Mouse (Mus musculus): ENCODE measurements around the gene Tas1r1.

Gene Tas1r1

GRCm38 (mm10) chr4:151986650-151987049 lies 51.7 kb downstream of the Tas1r1 start:
- DNase-seq (ENCODE audit: low read depth) = no peak

- no peak for DNase-seq (ENCODE audit: low read depth)
These were observed 52.5 kb downstream of the Tas1r1 start for GRCm38 (mm10) chr4:151985886-151986285.

- no peak for DNase-seq (ENCODE audit: low read depth)
These were observed 54.8 kb downstream of the Tas1r1 start for GRCm38 (mm10) chr4:151983560-151983959.

GRCm38 (mm10) chr4:151983043-151983442 lies 55.3 kb downstream of the Tas1r1 start:
- no peak for DNase-seq (ENCODE audit: low read depth)

- peak; percentile 61 for DNase-seq (ENCODE audit: low read depth)
These were observed 57.0 kb downstream of the Tas1r1 start for GRCm38 (mm10) chr4:151981363-151981762.

- no peak for DNase-seq (ENCODE audit: low read depth)
These were observed 57.7 kb downstream of the Tas1r1 start for GRCm38 (mm10) chr4:151980699-151981098.

Data from c-Kit-positive CD71-negative TER-119-negative erythroid progenitor cells, embryonic 14.5 days (primary cell).